Mouse (Mus musculus): ENCODE results near the gene Kcna3. TPM values are rescaled to one million over a fixed set of nuclear protein-coding genes. Genes with fewer than 3 reads are reported as not detected.

Gene Kcna3
- polyA plus RNA-seq, 1 experiment from 2014 or later, result 3.6 TPM

GRCm38 (mm10) chr3:107036458-107037039 is 580 bp downstream of the Kcna3 start:
- peak overlapping the region; percentile 78 for H3K4me3 ChIP-seq
- H3K9ac ChIP-seq, result peak overlapping the region; percentile 75
- peaks cover 2% of the 10 kb centered on the region; the same call in 1 of the 2 replicates for H3K4me1 ChIP-seq
- peaks cover 11% of the 10 kb centered on the region for H3K27me3 ChIP-seq
- WGBS, result 1% methylated on average over 53 of the region's 55 CpGs
- H3K9me3 ChIP-seq, result no peaks in the 10 kb centered on the region
- peak overlapping the region; percentile 75 for H3K27ac ChIP-seq
- H3K36me3 ChIP-seq, result no peaks in the 10 kb centered on the region
- H3K4me2 ChIP-seq (replicated peaks), result peak overlapping the region; percentile 93
- peak; percentile 67 for ATAC-seq (ENCODE audit: insufficient number of reproducible peaks, insufficient read depth, low FRiP score, low TSS enrichment)

- H3K9me3 ChIP-seq, result no peaks in the 10 kb centered on the region
- no peak for ATAC-seq (ENCODE audit: insufficient number of reproducible peaks, insufficient read depth, low FRiP score, low TSS enrichment)
- 55% methylated on average over 12 of the region's 12 CpGs for WGBS
- peaks cover 11% of the 10 kb centered on the region for H3K27me3 ChIP-seq
- peak overlapping the region; percentile 75; the same call in 1 of the 2 replicates for H3K9ac ChIP-seq
- H3K27ac ChIP-seq, result no peak overlapping the region
- no peaks in the 10 kb centered on the region for H3K36me3 ChIP-seq
- H3K4me1 ChIP-seq, result peaks cover 2% of the 10 kb centered on the region; the same call in 1 of the 2 replicates
- peak overlapping the region; percentile 78 for H3K4me3 ChIP-seq
- H3K4me2 ChIP-seq (replicated peaks), result peak overlapping the region; percentile 93
Observed at GRCm38 (mm10) chr3:107037105-107037504, 1.1 kb downstream of the Kcna3 start.

- ATAC-seq (ENCODE audit: insufficient number of reproducible peaks, insufficient read depth, low FRiP score, low TSS enrichment), result no peak
- Histone ChIP-seq H3K4me2 (replicated peaks) (peak overlapping the region; percentile 93), H3K4me3 (no peak overlapping the region), H3K27ac (no peak overlapping the region), H3K27me3 (peaks cover 11% of the 10 kb centered on the region), H3K9me3 (no peaks in the 10 kb centered on the region), H3K36me3 (no peaks in the 10 kb centered on the region), H3K4me1 (peaks cover 2% of the 10 kb centered on the region; the same call in 1 of the 2 replicates), H3K9ac (no peak overlapping the region)
- WGBS, result 81% methylated on average over 16 of the region's 16 CpGs
Observed at GRCm38 (mm10) chr3:107037536-107038155, 1.7 kb downstream of the Kcna3 start.

DNA sequence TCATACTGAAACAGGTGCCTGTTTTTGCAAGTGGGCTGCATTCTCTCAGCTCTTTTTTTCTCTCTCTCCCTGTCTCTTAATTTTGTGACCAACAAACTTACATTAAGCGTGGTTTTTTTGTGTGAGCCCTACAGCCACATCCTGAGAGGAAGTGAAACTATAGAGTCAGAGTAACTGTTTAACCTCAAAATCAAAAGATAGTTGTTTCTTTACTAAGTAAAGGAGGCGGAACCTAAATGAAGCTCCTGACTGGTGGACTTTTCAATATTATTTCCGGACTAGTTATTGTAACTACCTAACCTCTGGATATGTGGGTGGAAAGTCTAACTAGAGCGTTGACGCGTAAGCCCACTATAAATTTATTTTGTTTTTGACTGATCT is 2.2 kb downstream of the Kcna3 start:
- Histone ChIP-seq H3K4me3 (no peak overlapping the region), H3K27ac (no peak overlapping the region), H3K36me3 (no peaks in the 10 kb centered on the region), H3K4me1 (peaks cover 2% of the 10 kb centered on the region; the same call in 1 of the 2 replicates), H3K9ac (no peak overlapping the region), H3K4me2 (replicated peaks) (no peak overlapping the region), H3K27me3 (peaks cover 11% of the 10 kb centered on the region), H3K9me3 (no peaks in the 10 kb centered on the region)
- ATAC-seq (ENCODE audit: insufficient number of reproducible peaks, insufficient read depth, low FRiP score, low TSS enrichment), result no peak
- 85% methylated on average over 6 of the region's 6 CpGs for WGBS

- Histone ChIP-seq H3K4me2 (replicated peaks) (0 out of 2 replicates have a peak overlapping the region, but pooled peaks have one; percentile 5), H3K4me3 (no peak overlapping the region), H3K27ac (no peak overlapping the region), H3K36me3 (no peaks in the 10 kb centered on the region), H3K9me3 (no peaks in the 10 kb centered on the region), H3K27me3 (peaks cover 11% of the 10 kb centered on the region), H3K4me1 (peaks cover 2% of the 10 kb centered on the region; the same call in 1 of the 2 replicates), H3K9ac (no peak overlapping the region)
- WGBS, result 53% methylated on average over 10 of the region's 10 CpGs
- ATAC-seq (ENCODE audit: insufficient number of reproducible peaks, insufficient read depth, low FRiP score, low TSS enrichment), result no peak
Observed at GRCm38 (mm10) chr3:107038661-107039223, 2.8 kb downstream of the Kcna3 start.

- no peak for ATAC-seq (ENCODE audit: insufficient number of reproducible peaks, insufficient read depth, low FRiP score, low TSS enrichment)
- no peak overlapping the region for H3K9ac ChIP-seq
- H3K4me2 ChIP-seq (replicated peaks), result no peak overlapping the region; the same call in 1 of the 2 replicates
- peaks cover 2% of the 10 kb centered on the region; the same call in 1 of the 2 replicates for H3K4me1 ChIP-seq
- no peaks in the 10 kb centered on the region for H3K36me3 ChIP-seq
- H3K27me3 ChIP-seq, result peaks cover 11% of the 10 kb centered on the region
- H3K4me3 ChIP-seq, result no peak overlapping the region
- no peak overlapping the region for H3K27ac ChIP-seq
- H3K9me3 ChIP-seq, result no peaks in the 10 kb centered on the region
Observed at GRCm38 (mm10) chr3:107039306-107039705, 3.3 kb downstream of the Kcna3 start.

GRCm38 (mm10) chr3:107040408-107040807 is 4.4 kb downstream of the Kcna3 start:
- no peak overlapping the region for H3K4me2 ChIP-seq (replicated peaks)
- H3K9ac ChIP-seq, result no peak overlapping the region
- no peak overlapping the region for H3K4me3 ChIP-seq
- peaks cover 2% of the 10 kb centered on the region; the same call in 1 of the 2 replicates for H3K4me1 ChIP-seq
- no peaks in the 10 kb centered on the region for H3K9me3 ChIP-seq
- H3K27ac ChIP-seq, result no peak overlapping the region
- 91% methylated on average over 3 of the region's 3 CpGs for WGBS
- no peak for ATAC-seq (ENCODE audit: insufficient number of reproducible peaks, insufficient read depth, low FRiP score, low TSS enrichment)
- peaks cover 11% of the 10 kb centered on the region for H3K27me3 ChIP-seq
- no peaks in the 10 kb centered on the region for H3K36me3 ChIP-seq

- Histone ChIP-seq H3K27ac (no peak overlapping the region), H3K4me2 (replicated peaks) (no peak overlapping the region), H3K27me3 (peaks cover 11% of the 10 kb centered on the region), H3K9me3 (no peaks in the 10 kb centered on the region), H3K36me3 (no peaks in the 10 kb centered on the region), H3K4me1 (peaks cover 2% of the 10 kb centered on the region; the same call in 1 of the 2 replicates), H3K9ac (no peak overlapping the region), H3K4me3 (no peak overlapping the region)
- 97% methylated on average over 1 of the region's 1 CpGs for WGBS
- ATAC-seq (ENCODE audit: insufficient number of reproducible peaks, insufficient read depth, low FRiP score, low TSS enrichment), result no peak
Observed at GRCm38 (mm10) chr3:107041718-107042117, 5.7 kb downstream of the Kcna3 start.

DNA sequence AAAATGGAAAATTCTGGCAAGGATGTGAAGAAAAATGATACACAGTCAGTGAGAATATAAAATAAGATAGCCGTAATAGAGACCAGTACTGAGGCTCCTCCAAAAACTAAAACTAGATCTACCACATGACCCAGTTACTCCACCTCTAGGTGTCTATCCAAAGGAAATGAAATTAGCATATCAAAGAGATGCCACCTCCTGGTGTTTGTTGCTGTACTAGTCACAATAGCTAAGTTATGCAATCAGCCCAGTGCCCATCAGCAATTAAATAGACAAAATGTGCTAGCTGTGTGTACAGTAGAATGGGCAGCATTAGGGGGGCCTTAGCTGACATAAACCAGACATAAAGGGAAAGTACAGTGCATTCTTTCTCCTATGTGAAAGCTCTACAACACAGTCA is 25.5 kb downstream of the Kcna3 start:
- Histone ChIP-seq H3K36me3 (no peaks in the 10 kb centered on the region), H3K27ac (no peak overlapping the region), H3K27me3 (no peaks in the 10 kb centered on the region), H3K9ac (no peak overlapping the region), H3K4me1 (no peaks in the 10 kb centered on the region), H3K4me3 (no peak overlapping the region), H3K9me3 (no peaks in the 10 kb centered on the region), H3K4me2 (replicated peaks) (no peak overlapping the region)
- 93% methylated on average over 1 of the region's 1 CpGs for WGBS
- ATAC-seq (ENCODE audit: insufficient number of reproducible peaks, insufficient read depth, low FRiP score, low TSS enrichment), result no peak

DNA sequence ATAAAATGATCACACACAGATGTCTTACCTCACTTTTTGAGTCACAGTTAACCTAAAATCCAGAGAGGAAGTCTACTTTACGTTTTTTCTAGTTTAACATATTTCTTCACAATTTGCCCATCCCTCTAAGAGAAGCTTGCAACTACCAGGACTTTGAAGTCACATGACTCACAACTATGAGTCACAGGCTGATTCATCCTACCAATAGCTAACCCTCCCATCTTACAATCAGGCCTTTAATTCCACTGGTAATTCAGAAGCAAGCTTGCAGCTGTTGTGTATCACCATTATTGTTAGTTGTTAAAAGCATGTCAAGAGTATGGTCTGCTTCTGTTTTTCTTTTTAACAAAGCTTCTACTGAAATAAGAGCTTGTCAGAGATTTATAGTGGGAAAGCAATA is 26.8 kb downstream of the Kcna3 start:
- ATAC-seq (ENCODE audit: insufficient number of reproducible peaks, insufficient read depth, low FRiP score, low TSS enrichment), result no peak
- Histone ChIP-seq H3K27me3 (no peaks in the 10 kb centered on the region), H3K4me2 (replicated peaks) (no peak overlapping the region), H3K4me1 (no peaks in the 10 kb centered on the region), H3K9ac (no peak overlapping the region), H3K27ac (no peak overlapping the region), H3K36me3 (no peaks in the 10 kb centered on the region), H3K4me3 (no peak overlapping the region), H3K9me3 (no peaks in the 10 kb centered on the region)
- 69% methylated on average over 1 of the region's 1 CpGs for WGBS

DNA sequence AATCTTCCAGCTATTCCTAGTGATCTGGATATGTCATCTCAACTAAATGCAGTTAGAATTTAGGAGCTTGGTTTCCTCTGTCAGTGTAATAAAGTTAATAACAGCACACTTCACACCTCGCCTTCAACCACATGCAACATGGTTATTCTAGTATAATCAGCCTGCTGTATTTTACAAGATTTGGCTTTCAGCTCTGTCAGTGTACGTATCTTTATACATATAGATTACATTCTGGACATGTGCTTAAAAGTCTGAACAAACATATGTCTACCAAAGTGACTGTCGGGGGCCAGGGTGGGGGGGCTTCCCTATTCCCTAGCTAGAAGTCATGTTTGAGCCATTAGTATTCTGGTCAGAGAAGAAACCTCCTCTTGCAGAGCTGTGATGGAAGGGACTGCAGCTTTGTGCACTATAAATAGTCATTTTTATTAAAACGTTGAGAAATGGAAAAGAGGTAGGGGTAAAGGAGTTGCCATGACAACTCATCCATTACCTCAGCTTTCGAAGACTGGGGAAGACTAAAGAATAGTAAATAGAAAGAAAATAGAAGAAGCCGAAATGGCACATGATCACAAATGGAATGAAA is 29.6 kb downstream of the Kcna3 start:
- H3K9ac ChIP-seq, result no peak overlapping the region
- 81% methylated on average over 6 of the region's 6 CpGs for WGBS

More for the DNA sequence above, 29.6 kb downstream of the Kcna3 start:
- Histone ChIP-seq H3K4me2 (replicated peaks) (no peak overlapping the region), H3K27ac (no peak overlapping the region), H3K36me3 (no peaks in the 10 kb centered on the region), H3K4me1 (no peaks in the 10 kb centered on the region), H3K4me3 (no peak overlapping the region), H3K27me3 (no peaks in the 10 kb centered on the region), H3K9me3 (no peaks in the 10 kb centered on the region)
- ATAC-seq (ENCODE audit: insufficient number of reproducible peaks, insufficient read depth, low FRiP score, low TSS enrichment), result no peak

All from embryonic facial prominence, embryonic 12.5 days (tissue).